Mouse (Mus musculus): ENCODE results near the gene Paqr9.
"Not testable (repeated sequence)": the region's sequence is repeated elsewhere in the genome, so short reads cannot be mapped to it uniquely, and the experiment has no call there.

Gene Paqr9

GRCm38 (mm10) chr9:95559059-95559935 lies at the start of gene Paqr9:
TSS of gene Paqr9 (plus strand) at chr9:95559657.
- DNase-seq (ENCODE audit: low spot score in 2 of 2): peak in 1 of 2 experiments; percentile 5

GRCm38 (mm10) chr9:95510693-95511404 lies 48.6 kb upstream of the Paqr9 start:
- DNase-seq (ENCODE audit: low spot score in 2 of 2): peak in 1 of 2 experiments; percentile 12

- DNase-seq (ENCODE audit: low spot score in 2 of 2): peak; percentile 90 to 92
Measured at GRCm38 (mm10) chr9:95511472-95512330, 47.8 kb upstream of the Paqr9 start, which contains the start of gene U2surp. TSS of gene U2surp (minus strand) at chr9:95511996.

GRCm38 (mm10) chr9:95512331-95513030 lies 47.0 kb upstream of the Paqr9 start:
- DNase-seq (ENCODE audit: low spot score in 2 of 2): no peak

- DNase-seq (ENCODE audit: low spot score in 2 of 2): no peak
Measured at GRCm38 (mm10) chr9:95513776-95514175, 45.7 kb upstream of the Paqr9 start.

GRCm38 (mm10) chr9:95514361-95514760 lies 45.1 kb upstream of the Paqr9 start:
- DNase-seq (ENCODE audit: low spot score in 2 of 2): not testable (repeated sequence)

- no peak for DNase-seq (ENCODE audit: low spot score in 2 of 2)
Measured at GRCm38 (mm10) chr9:95520563-95520962, 38.9 kb upstream of the Paqr9 start.

GRCm38 (mm10) chr9:95521031-95521430 lies 38.4 kb upstream of the Paqr9 start:
- DNase-seq (ENCODE audit: low spot score in 2 of 2): no peak

GRCm38 (mm10) chr9:95521566-95521965 lies 37.9 kb upstream of the Paqr9 start:
- no peak for DNase-seq (ENCODE audit: low spot score in 2 of 2)

- no peak for DNase-seq (ENCODE audit: low spot score in 2 of 2)
Measured at GRCm38 (mm10) chr9:95522561-95522960, 36.9 kb upstream of the Paqr9 start.

GRCm38 (mm10) chr9:95525376-95525775 lies 34.1 kb upstream of the Paqr9 start:
- no peak for DNase-seq (ENCODE audit: low spot score in 2 of 2)

- DNase-seq (ENCODE audit: low spot score in 2 of 2): peak in 1 of 2 experiments; percentile 7
Measured at GRCm38 (mm10) chr9:95525961-95526360, 33.5 kb upstream of the Paqr9 start.

GRCm38 (mm10) chr9:95527676-95528075 lies 31.8 kb upstream of the Paqr9 start:
- DNase-seq (ENCODE audit: low spot score in 2 of 2): no peak

GRCm38 (mm10) chr9:95531144-95531543 lies 28.3 kb upstream of the Paqr9 start:
- no peak for DNase-seq (ENCODE audit: low spot score in 2 of 2)

GRCm38 (mm10) chr9:95533817-95534216 lies 25.6 kb upstream of the Paqr9 start:
- DNase-seq (ENCODE audit: low spot score in 2 of 2): no peak

GRCm38 (mm10) chr9:95539176-95539800 lies 20.2 kb upstream of the Paqr9 start:
- no peak for DNase-seq (ENCODE audit: low spot score in 2 of 2)

GRCm38 (mm10) chr9:95540487-95540886 lies 19.0 kb upstream of the Paqr9 start:
- peak; percentile 14 to 51 for DNase-seq (ENCODE audit: low spot score in 2 of 2)

- no peak for DNase-seq (ENCODE audit: low spot score in 2 of 2)
Measured at GRCm38 (mm10) chr9:95541208-95541607, 18.2 kb upstream of the Paqr9 start.

GRCm38 (mm10) chr9:95541650-95542432 lies 17.6 kb upstream of the Paqr9 start:
- DNase-seq (ENCODE audit: low spot score in 2 of 2): no peak

GRCm38 (mm10) chr9:95542475-95542874 lies 17.0 kb upstream of the Paqr9 start:
- no peak for DNase-seq (ENCODE audit: low spot score in 2 of 2)
